Mouse (Mus musculus): ENCODE data around the gene Hsd17b11.

DNA sequence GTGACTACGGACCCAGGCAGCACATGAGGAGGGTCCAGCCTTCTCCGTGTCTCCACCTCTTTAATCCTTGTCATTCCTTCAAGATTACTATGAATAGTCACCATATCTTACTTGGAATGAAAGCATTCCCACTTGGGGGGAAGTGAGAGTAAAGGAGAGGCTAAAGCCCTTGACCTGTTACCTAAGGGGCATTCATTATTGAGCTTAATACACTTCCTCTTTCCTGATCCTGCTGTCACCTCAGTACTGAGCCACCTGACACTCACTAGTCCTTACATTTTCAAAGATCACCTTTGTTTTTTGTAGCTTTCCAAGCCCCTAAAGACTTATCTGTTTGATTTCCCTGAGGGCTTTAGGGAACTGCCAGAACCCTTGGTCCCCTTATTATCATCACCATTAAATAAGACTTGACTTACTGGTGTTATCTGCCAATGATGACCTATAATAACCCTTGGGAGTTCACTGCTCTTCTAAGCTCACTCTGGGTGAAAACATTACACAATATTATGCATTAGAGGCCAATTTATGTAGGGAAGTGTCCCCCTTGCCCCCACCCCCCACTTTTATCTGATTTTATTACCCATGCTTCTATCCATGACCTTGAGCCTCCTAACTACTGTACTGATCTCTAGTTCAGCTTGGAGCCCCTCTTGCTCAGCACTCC, 10.8 kb upstream of the Hsd17b11 start:
- TF ChIP-seq POLR2A (IDR thresholded peaks at IDR 0.05; ENCODE audit: extremely low read depth, insufficient read depth, low read length) (no peak), CTCF (IDR thresholded peaks at IDR 0.05; ENCODE audit: extremely low read depth, insufficient read depth, low read length) (no peak)
